Mouse (Mus musculus) liver, adult 2 months (tissue): ENCODE results near the gene Ddx23. TPM values are rescaled to one million over a fixed set of nuclear protein-coding genes. Genes with fewer than 3 reads are reported as not detected.

Source experiments
- DNase-seq: peaks from one replicate; pipeline ENCODE4 v3.0.0-alpha.2; 2011; ENCODE audit warnings: low read depth, low spot score; ENCODE audit errors: extremely low read depth
- H3K27ac ChIP-seq: fragments of 200-500 bp; replicated peaks from 2 replicates; pipeline ENCODE4 v1.5.1; 2012; ENCODE audit warnings: low read depth, mild to moderate bottlenecking, control low read depth, inconsistent platforms, low read length; ENCODE audit not compliant: insufficient read depth
- H3K27me3 ChIP-seq: fragments of 200-500 bp; 2 replicates; pipeline ENCODE4 v1.6.1; 2012; ENCODE audit warnings: mild to moderate bottlenecking, moderate library complexity, low read length, inconsistent platforms; ENCODE audit not compliant: control insufficient read depth, insufficient read depth
- H3K36me3 ChIP-seq: fragments of 200-500 bp; 2 replicates; pipeline ENCODE4 v1.6.1; 2012; ENCODE audit warnings: low read length, inconsistent platforms; ENCODE audit not compliant: control insufficient read depth, insufficient read depth
- H3K4me1 ChIP-seq: fragments of 200-500 bp; 2 replicates; pipeline ENCODE4 v1.6.1; 2011; ENCODE audit warnings: low read length; ENCODE audit not compliant: control insufficient read depth, insufficient read depth
- H3K4me3 ChIP-seq: fragments of 200-500 bp; 2 replicates; pipeline ENCODE4 v1.5.1; 2011; ENCODE audit warnings: low read depth, mild to moderate bottlenecking, control low read depth, low read length, moderate library complexity; ENCODE audit not compliant: insufficient read depth
- H3K79me2 ChIP-seq: fragments of 200-500 bp; 2 replicates; pipeline ENCODE4 v1.6.1; 2012; ENCODE audit warnings: inconsistent platforms, mild to moderate bottlenecking, low read length, moderate library complexity; ENCODE audit not compliant: control insufficient read depth, insufficient read depth
- H3K9ac ChIP-seq: fragments of 200-500 bp; 2 replicates; pipeline ENCODE4 v1.6.1; 2012; ENCODE audit warnings: low read depth, mild to moderate bottlenecking, control low read depth, inconsistent platforms, low read length
- CTCF ChIP-seq: fragments of 200-500 bp; IDR thresholded peaks from 2 replicates; pipeline ENCODE4 v1.5.1; 2011; ENCODE audit warnings: low read depth, low read length, control low read depth
- POLR2A ChIP-seq: fragments of 200-500 bp; IDR thresholded peaks from 2 replicates; pipeline ENCODE4 v1.6.1; 2011; ENCODE audit warnings: low read length, control low read depth; ENCODE audit not compliant: insufficient read depth; ENCODE audit errors: extremely low read depth
- WGBS: fragments of 180-500 bp; shearing (Covaris S2); methylation state at CpG from one replicate; pipeline ENCODE4 v1.1.7; 2018; 5-methylcytosine and 5-hydroxymethylcytosine counted together
- polyA plus RNA-seq: library from polyadenylated mRNA; depleted of rRNA; stranded (reverse); fragments of >200 nt; gene quantifications from 2 replicates; pipeline ENCODE4 v1.2.3, GENCODE M21; 2012
- total RNA-seq: library from RNA; depleted of rRNA; stranded (reverse); fragments of >200 nt; gene quantifications from 2 replicates; pipeline ENCODE4 v1.2.3, GENCODE M21; 2014

Gene Ddx23
- total and polyA plus RNA-seq, 2 experiments = 18.8 to 27.6 TPM

GRCm38 (mm10) chr15:98626487-98627212, 36.0 kb downstream of the Ddx23 start:
- DNase-seq = no peak
- TF ChIP-seq CTCF (no peak), POLR2A (no peak)
- H3K9ac ChIP-seq = no peak overlapping the region
- no peaks in the 10 kb centered on the region for H3K79me2 ChIP-seq
- no peaks in the 10 kb centered on the region for H3K36me3 ChIP-seq
- no peaks in the 10 kb centered on the region for H3K4me1 ChIP-seq
- WGBS = 87% methylated on average over 7 of the region's 7 CpGs
- peaks cover 10% of the 10 kb centered on the region; the same call in 1 of the 2 replicates for H3K27me3 ChIP-seq
- no peak overlapping the region for H3K4me3 ChIP-seq
- H3K27ac ChIP-seq = no peak overlapping the region

GRCm38 (mm10) chr15:98626078-98626477, 36.6 kb downstream of the Ddx23 start:
- no peaks in the 10 kb centered on the region for H3K4me1 ChIP-seq
- H3K79me2 ChIP-seq = no peaks in the 10 kb centered on the region
- 52% methylated on average over 8 of the region's 8 CpGs for WGBS
- no peaks in the 10 kb centered on the region for H3K36me3 ChIP-seq
- no peak overlapping the region for H3K27ac ChIP-seq
- no peak for DNase-seq
- no peak overlapping the region for H3K4me3 ChIP-seq
- TF ChIP-seq POLR2A = no peak
- TF ChIP-seq CTCF = no peak
- H3K27me3 ChIP-seq = peaks cover 9% of the 10 kb centered on the region; the same call in 1 of the 2 replicates
- no peak overlapping the region for H3K9ac ChIP-seq

- no peak for TF ChIP-seq POLR2A
- no peak for TF ChIP-seq CTCF
- H3K79me2 ChIP-seq = no peaks in the 10 kb centered on the region
- H3K4me3 ChIP-seq = no peak overlapping the region
- H3K27ac ChIP-seq = no peak overlapping the region
- 63% methylated on average over 5 of the region's 5 CpGs for WGBS
- no peak for DNase-seq
- no peak overlapping the region for H3K9ac ChIP-seq
- no peaks in the 10 kb centered on the region for H3K36me3 ChIP-seq
- H3K27me3 ChIP-seq = peaks cover 1% of the 10 kb centered on the region; the same call in 1 of the 2 replicates
- no peaks in the 10 kb centered on the region for H3K4me1 ChIP-seq
These were observed 39.3 kb downstream of the Ddx23 start for GRCm38 (mm10) chr15:98623361-98623821.

- H3K27ac ChIP-seq = no peak overlapping the region
These were observed 40.0 kb downstream of the Ddx23 start for GRCm38 (mm10) chr15:98622721-98623120.

GRCm38 (mm10) chr15:98622199-98622598, 40.5 kb downstream of the Ddx23 start:
- H3K79me2 ChIP-seq = no peaks in the 10 kb centered on the region
- no peak overlapping the region for H3K27ac ChIP-seq
- no peak overlapping the region for H3K4me3 ChIP-seq
- H3K4me1 ChIP-seq = no peaks in the 10 kb centered on the region
- no peak for DNase-seq
- H3K9ac ChIP-seq = no peak overlapping the region
- no peaks in the 10 kb centered on the region for H3K36me3 ChIP-seq
- TF ChIP-seq CTCF = no peak
- TF ChIP-seq POLR2A = no peak
- 19% methylated on average over 7 of the region's 7 CpGs for WGBS
- no peaks in the 10 kb centered on the region; the same call in 1 of the 2 replicates for H3K27me3 ChIP-seq

More at GRCm38 (mm10) chr15:98622721-98623120, 40.0 kb downstream of the Ddx23 start:
- WGBS = 46% methylated on average over 6 of the region's 6 CpGs
- Histone ChIP-seq H3K4me1 (no peaks in the 10 kb centered on the region), H3K9ac (no peak overlapping the region), H3K4me3 (no peak overlapping the region), H3K27me3 (no peaks in the 10 kb centered on the region; the same call in 1 of the 2 replicates), H3K36me3 (no peaks in the 10 kb centered on the region), H3K79me2 (no peaks in the 10 kb centered on the region)
- no peak for DNase-seq
- TF ChIP-seq CTCF (no peak), POLR2A (no peak)

GRCm38 (mm10) chr15:98617176-98617537, 45.5 kb downstream of the Ddx23 start:
- WGBS = under 1% methylated on average over 12 of the region's 12 CpGs
- DNase-seq = no peak
- no peaks in the 10 kb centered on the region for H3K79me2 ChIP-seq
- H3K4me1 ChIP-seq = peaks cover 5% of the 10 kb centered on the region; the same call in 1 of the 2 replicates
- TF ChIP-seq CTCF (peak; percentile 56; the same call in 1 of the 2 replicates), POLR2A (no peak)
- H3K4me3 ChIP-seq = no peak overlapping the region
- no peaks in the 10 kb centered on the region for H3K36me3 ChIP-seq
- H3K27ac ChIP-seq = no peak overlapping the region
- no peaks in the 10 kb centered on the region; the same call in 1 of the 2 replicates for H3K27me3 ChIP-seq
- H3K9ac ChIP-seq = no peak overlapping the region
